Mouse (Mus musculus) spleen, adult 2 months (tissue): ENCODE measurements around the gene Fam160a1.

Source experiments
- CTCF ChIP-seq: fragments of 200-500 bp; IDR thresholded peaks from 2 replicates; pipeline ENCODE4 v1.5.1; 2011; ENCODE audit warnings: mild to moderate bottlenecking, inconsistent platforms; ENCODE audit not compliant: insufficient read depth, insufficient read length, insufficient replicate concordance; ENCODE audit errors: extremely low read depth
- POLR2A ChIP-seq: fragments of 200-500 bp; IDR thresholded peaks from 2 replicates; pipeline ENCODE4 v1.6.1; 2011; ENCODE audit warnings: low read depth, low read length, inconsistent platforms

DNA sequence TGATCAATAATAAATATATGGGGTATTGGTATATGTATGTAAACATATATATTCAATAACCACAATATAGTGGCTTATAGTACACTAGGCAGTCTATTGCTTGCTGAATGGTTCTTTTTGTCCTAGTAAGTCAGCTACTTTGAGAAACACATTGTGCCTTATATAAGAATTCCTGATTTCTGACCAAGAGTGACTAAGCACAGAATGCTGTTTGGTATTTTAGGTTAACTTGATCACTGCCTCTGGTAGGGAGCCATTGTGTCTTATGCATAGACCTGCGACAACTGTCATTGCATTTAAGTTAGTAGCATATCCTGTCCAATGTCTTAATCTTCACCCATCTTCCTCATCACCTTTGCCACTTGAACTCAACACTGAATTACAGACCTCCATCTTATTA, 197.3 kb downstream of the Fam160a1 start:
- TF ChIP-seq POLR2A (no peak), CTCF (no peak)
